In genomic region chr14:12822491-12823219, GRCm38 (mm10) we compare ENCODE assay signal across 8 mouse cellular contexts. TPM values are rescaled to one million over a fixed set of nuclear protein-coding genes. Genes with fewer than 3 reads are reported as not detected.
A peak's percentile ranks its signal among the peaks of the same experiment; 100 is the strongest.
DNase-seq lines count a peak whose midpoint lies in the region; ATAC-seq and TF ChIP-seq lines count a peak whose summit lies in the region.

Cadps (minus strand) TSS chr14:12823079.

- H3K27me3 ChIP-seq in kidney, embryonic 16.5 days (ENCODE audit: insufficient read depth, low read length), result peaks cover 28% of the 10 kb centered on the region
- no peaks in the 10 kb centered on the region for H3K27me3 ChIP-seq in forebrain, embryonic 15.5 days
- H3K27me3 ChIP-seq in midbrain, postnatal 0 days (ENCODE audit: insufficient read depth, low read length), result no peaks in the 10 kb centered on the region

- peak within 1 kb of the TSS; percentile 95 for H3K4me2 ChIP-seq in kidney, embryonic 16.5 days (replicated peaks; ENCODE audit: low read depth, low read length)
- peak within 1 kb of the TSS; percentile 66 for H3K4me2 ChIP-seq in forebrain, embryonic 15.5 days (replicated peaks)
- peak within 1 kb of the TSS; percentile 72 for H3K4me2 ChIP-seq in midbrain, postnatal 0 days (ENCODE audit: low read depth, low read length, poor library complexity, severe bottlenecking)

- peaks cover 17% of the 10 kb centered on the region for H3K4me1 ChIP-seq in kidney, embryonic 16.5 days (ENCODE audit: insufficient read depth, low read length)
- peaks cover 39% of the 10 kb centered on the region for H3K4me1 ChIP-seq in forebrain, embryonic 15.5 days
- H3K4me1 ChIP-seq in midbrain, postnatal 0 days (ENCODE audit: insufficient read depth, low read length), result no peaks in the 10 kb centered on the region; the same call in 1 of the 2 replicates

- DNase-seq in kidney, adult 9 months, result no peak
- DNase-seq in cerebellum, adult 11 months, result peak; percentile 74
- peak; percentile 66 to 69 for DNase-seq in layer of hippocampus, postnatal 25 days (ENCODE audit: extremely low spot score in 1 of 2, low spot score in 1 of 2)
- peak; percentile 90 for DNase-seq in midbrain, postnatal 0 days (ENCODE audit: low spot score)

- no peak within 1 kb of the TSS for H3K27ac ChIP-seq in kidney, embryonic 16.5 days (ENCODE audit: low read length)
- peak within 1 kb of the TSS; percentile 98 for H3K27ac ChIP-seq in forebrain, embryonic 15.5 days (replicated peaks)
- H3K27ac ChIP-seq in midbrain, postnatal 0 days (ENCODE audit: low read depth, low read length), result peak within 1 kb of the TSS; percentile 100

- WGBS in kidney, embryonic 16.5 days, result under 1% methylated on average over 67 of the region's 71 CpGs
- WGBS in forebrain, embryonic 15.5 days, result 2% methylated on average over 66 of the region's 71 CpGs
- WGBS in midbrain, postnatal 0 days, result under 1% methylated on average over 61 of the region's 71 CpGs

- no peaks in the 10 kb centered on the region for H3K36me3 ChIP-seq in kidney, embryonic 16.5 days (ENCODE audit: insufficient read depth, low read length)
- H3K36me3 ChIP-seq in forebrain, embryonic 15.5 days, result no peaks in the 10 kb centered on the region
- H3K36me3 ChIP-seq in midbrain, postnatal 0 days (ENCODE audit: insufficient read depth, low read length), result no peaks in the 10 kb centered on the region

- ATAC-seq in kidney, embryonic 16.5 days (ENCODE audit: low FRiP score, low TSS enrichment), result peak; percentile 55; the same call in 1 of the 2 replicates
- ATAC-seq in forebrain, embryonic 15.5 days (replicated peaks), result peak; percentile 80
- ATAC-seq in midbrain, postnatal 0 days (ENCODE audit: low FRiP score), result peak; percentile 73
- ATAC-seq in granulocyte monocyte progenitor cell, adult 5-6 weeks (replicated peaks; ENCODE audit: poor library complexity, severe bottlenecking), result no peak
- ATAC-seq in erythroid progenitor cell, adult 5-6 weeks (replicated peaks; ENCODE audit: low FRiP score, poor library complexity, severe bottlenecking), result no peak

- H3K9ac ChIP-seq in kidney, embryonic 16.5 days (replicated peaks; ENCODE audit: low read length), result peak within 1 kb of the TSS; percentile 35; the same call in 1 of the 2 replicates
- peak within 1 kb of the TSS; percentile 96 for H3K9ac ChIP-seq in forebrain, embryonic 15.5 days (replicated peaks)
- peak within 1 kb of the TSS; percentile 99 for H3K9ac ChIP-seq in midbrain, postnatal 0 days (replicated peaks; ENCODE audit: low read length, poor library complexity, severe bottlenecking)

- H3K4me3 ChIP-seq in kidney, embryonic 16.5 days (ENCODE audit: low read length), result peak within 1 kb of the TSS; percentile 55
- H3K4me3 ChIP-seq in forebrain, embryonic 15.5 days, result peak within 1 kb of the TSS; percentile 89
- H3K4me3 ChIP-seq in midbrain, postnatal 0 days (ENCODE audit: low read depth, low read length), result peak within 1 kb of the TSS; percentile 92

- H3K9me3 ChIP-seq in kidney, embryonic 16.5 days (ENCODE audit: low read length), result peaks cover 3% of the 10 kb centered on the region; the same call in 1 of the 2 replicates
- H3K9me3 ChIP-seq in forebrain, embryonic 15.5 days, result no peaks in the 10 kb centered on the region
- no peaks in the 10 kb centered on the region for H3K9me3 ChIP-seq in midbrain, postnatal 0 days (ENCODE audit: low read length)

- peak; percentile 4; the same call in 1 of the 2 replicates for TF ChIP-seq CTCF in midbrain, postnatal 0 days (IDR thresholded peaks at IDR 0.05)

RNA-seq across cellular contexts. Expression of gene Cadps, which starts in this region (rescaled TPM):
- polyA plus RNA-seq in kidney, embryonic 16.5 days (2015; fragmentation: Nextera tagmentation; extraction: Ambion mirVana), result 0.57 and 0.70 TPM in 2 replicates
- polyA plus RNA-seq in forebrain, embryonic 15.5 days (2015; fragmentation: Nextera tagmentation; extraction: Ambion mirVana), result 27.2 and 33.9 TPM in 2 replicates
- total RNA-seq in layer of hippocampus, postnatal 25 days (2021), result 100 to 1,000 TPM; 212 to 235 TPM
- 194 and 235 TPM in 2 replicates for total RNA-seq in midbrain, postnatal 0 days (2014; rRNA removed)
- 33.0 and 38.6 TPM in 2 replicates for polyA plus RNA-seq in midbrain, postnatal 0 days (2015; fragmentation: Nextera tagmentation; extraction: Ambion mirVana)
- not detected in 2 replicates for total RNA-seq in granulocyte monocyte progenitor cell, adult 5-6 weeks (2014; fragmentation: Nextera tagmentation)
- not detected in 2 replicates for total RNA-seq in granulocyte monocyte progenitor cell, adult 5-6 weeks (2017)
- total RNA-seq in erythroid progenitor cell, adult 5-6 weeks (2015; ENCODE audit: low replicate concordance), result not detected in 2 replicates
- not detected in 2 replicates for total RNA-seq in erythroid progenitor cell, adult 5-6 weeks (2017; ENCODE audit: low replicate concordance)

Comparison
In these comparisons a context has a peak if more than half of its experiments do, and no peak if none do; other contexts are left out.
1. RNA of gene Cadps (total RNA-seq): 212 to 235 TPM in layer of hippocampus, postnatal 25 days and 194 to 235 TPM in midbrain, postnatal 0 days; not detected in granulocyte monocyte progenitor cell, adult 5-6 weeks and not detected in erythroid progenitor cell, adult 5-6 weeks; every median in the first group is over 100 times any median in the second.
2. RNA of gene Cadps (polyA plus RNA-seq): 33.0 to 38.6 TPM in midbrain, postnatal 0 days and 27.2 to 33.9 TPM in forebrain, embryonic 15.5 days; 0.57 to 0.70 TPM in kidney, embryonic 16.5 days; every median in the first group is over 10 times any median in the second.
3. Peak in ATAC-seq, H3K4me3 ChIP-seq, H3K9ac ChIP-seq and H3K4me2 ChIP-seq in kidney, embryonic 16.5 days; RNA of the gene not detected or under 1 TPM.
4. ATAC-seq: peak in forebrain, embryonic 15.5 days (single experiment) and midbrain, postnatal 0 days (single experiment); none in granulocyte monocyte progenitor cell, adult 5-6 weeks (single experiment) and erythroid progenitor cell, adult 5-6 weeks (single experiment).
5. H3K9ac ChIP-seq: peak in every context shown above with its lines; median percentile 99 in midbrain, postnatal 0 days; 96 in forebrain, embryonic 15.5 days; 35 in kidney, embryonic 16.5 days.
6. Peak in every context shown above with its lines, with median percentiles within 50 percentile points of each other: H3K4me2 ChIP-seq and H3K4me3 ChIP-seq.